Mouse (Mus musculus) cerebellum, adult 9-10 months (tissue): ENCODE measurements at regions not wholly inside any gene's neighbourhood (a gene's known extent, or its start where the extent isn't known, plus 50 kb on each side); places are given as distances from the start of the nearest gene placed in this dataset.
A peak's percentile ranks its signal among the peaks of the same experiment; 100 is the strongest.
"Not testable (repeated sequence)": the region's sequence is repeated elsewhere in the genome, so short reads cannot be mapped to it uniquely, and the experiment has no call there.

ENCODE experiments used
- DNase-seq: peaks from one replicate; pipeline ENCODE4 v3.0.0; 2022

- no peak for DNase-seq
Observed at GRCm38 (mm10) chr12:117380836-117381235, 135.4 kb upstream of the Rapgef5 start.

- not testable (repeated sequence) for DNase-seq
Observed at GRCm38 (mm10) chr12:117382727-117383126, 133.6 kb upstream of the Rapgef5 start.

DNA sequence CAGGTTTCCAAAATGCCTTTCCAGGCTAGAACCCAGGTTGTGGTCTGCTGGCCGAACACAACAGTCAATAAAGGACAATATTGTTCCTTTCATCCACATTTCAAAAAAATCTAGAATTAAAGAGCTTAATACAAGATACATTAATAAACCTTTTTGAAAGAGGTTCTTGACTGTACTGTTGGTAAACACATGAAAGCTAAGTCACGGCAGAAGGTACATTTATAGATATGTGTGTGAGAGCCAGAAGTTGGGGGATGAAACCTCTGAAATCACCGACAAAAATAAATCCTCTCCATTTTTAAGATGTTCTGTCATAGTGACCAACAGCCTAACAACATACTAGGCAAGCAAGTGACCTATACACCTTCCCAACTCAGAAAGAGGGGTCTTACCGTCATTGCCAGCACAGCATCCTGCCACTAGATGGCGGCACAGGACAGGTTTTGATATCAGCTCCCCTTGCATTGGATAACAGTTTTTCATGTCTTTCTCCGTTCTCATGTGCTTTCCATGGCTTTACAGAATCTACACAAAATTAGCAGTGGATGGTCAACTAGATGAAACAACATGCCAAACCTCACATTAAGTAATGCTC, 131.1 kb upstream of the Rapgef5 start:
- DNase-seq = peak; percentile 60

- DNase-seq = no peak
Observed at GRCm38 (mm10) chr12:117385697-117386096, 130.6 kb upstream of the Rapgef5 start.

- DNase-seq = no peak
Observed at GRCm38 (mm10) chr12:117386957-117387356, 129.3 kb upstream of the Rapgef5 start.

GRCm38 (mm10) chr12:117389516-117390347, 126.5 kb upstream of the Rapgef5 start:
- DNase-seq = no peak

GRCm38 (mm10) chr12:117397512-117397911, 118.8 kb upstream of the Rapgef5 start:
- no peak for DNase-seq

- DNase-seq = peak; percentile 49
Observed at GRCm38 (mm10) chr12:117403513-117404156, 112.6 kb upstream of the Rapgef5 start.

DNA sequence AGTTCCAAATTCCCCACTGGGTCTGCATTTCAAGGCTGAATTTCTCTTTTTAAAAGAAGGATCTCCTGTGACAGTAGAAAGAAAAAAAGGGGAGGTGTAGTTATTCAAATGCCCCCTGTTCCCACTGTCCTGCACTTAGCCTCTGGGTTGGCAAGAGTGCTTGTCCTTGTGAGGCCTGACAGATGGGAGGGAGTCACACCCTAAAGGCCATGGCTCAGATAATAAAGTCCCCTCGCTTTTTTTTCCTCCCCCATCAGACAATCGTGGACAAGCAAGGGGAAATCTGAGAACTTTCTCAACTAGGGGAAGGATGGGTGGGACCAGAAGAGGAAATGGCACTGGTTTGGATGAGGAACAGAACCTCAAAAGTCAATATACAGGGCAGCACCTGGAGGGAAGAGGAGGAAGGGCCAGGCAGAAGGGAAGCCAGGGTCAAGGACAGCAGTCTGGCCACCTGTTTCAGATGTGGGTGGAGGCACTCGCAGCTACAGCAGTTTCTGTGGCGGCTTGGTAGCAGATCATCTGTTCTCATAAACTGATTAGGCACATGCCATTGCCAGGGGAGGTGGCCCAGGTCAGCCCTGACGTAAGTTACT, 112.0 kb upstream of the Rapgef5 start:
- DNase-seq = no peak

DNA sequence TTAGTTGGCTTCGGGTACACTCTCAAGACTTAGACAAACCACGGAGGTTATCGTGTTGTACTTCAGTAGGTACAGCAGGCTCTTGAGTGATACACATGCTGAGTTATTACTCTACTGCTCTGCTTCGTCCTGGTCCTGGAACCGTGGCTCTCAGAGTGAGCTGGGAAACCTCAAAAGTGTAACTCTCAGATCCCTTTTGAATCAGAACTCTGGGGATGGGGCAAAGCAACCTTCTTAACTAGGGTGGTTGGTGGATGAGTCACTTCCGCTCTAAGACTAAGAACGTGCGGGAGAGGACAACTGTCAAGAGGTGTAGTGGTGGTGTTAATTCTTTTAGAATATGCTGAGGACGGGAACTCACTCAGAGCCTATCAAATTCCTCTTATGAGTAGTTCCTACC, 109.4 kb upstream of the Rapgef5 start:
- no peak for DNase-seq

DNA sequence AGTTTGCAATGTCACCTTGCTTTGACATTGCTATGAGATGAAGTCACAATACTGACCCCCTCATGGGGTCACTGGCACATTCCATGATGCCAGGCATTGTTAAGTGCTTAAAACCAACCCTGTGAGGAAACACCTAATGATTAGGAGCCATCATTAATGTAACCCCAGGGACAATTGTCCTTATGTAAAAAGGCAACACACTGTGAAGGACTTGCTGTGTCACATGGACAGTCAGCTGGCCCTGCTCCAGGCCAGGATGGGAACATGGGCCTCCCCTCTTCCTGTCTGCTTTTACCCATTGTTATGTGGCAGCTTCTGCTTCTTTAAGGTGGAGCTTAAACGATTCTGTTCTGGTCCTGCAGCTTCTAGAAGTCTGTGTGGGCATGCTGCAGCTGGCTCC, 105.7 kb upstream of the Rapgef5 start:
- DNase-seq = no peak

DNA sequence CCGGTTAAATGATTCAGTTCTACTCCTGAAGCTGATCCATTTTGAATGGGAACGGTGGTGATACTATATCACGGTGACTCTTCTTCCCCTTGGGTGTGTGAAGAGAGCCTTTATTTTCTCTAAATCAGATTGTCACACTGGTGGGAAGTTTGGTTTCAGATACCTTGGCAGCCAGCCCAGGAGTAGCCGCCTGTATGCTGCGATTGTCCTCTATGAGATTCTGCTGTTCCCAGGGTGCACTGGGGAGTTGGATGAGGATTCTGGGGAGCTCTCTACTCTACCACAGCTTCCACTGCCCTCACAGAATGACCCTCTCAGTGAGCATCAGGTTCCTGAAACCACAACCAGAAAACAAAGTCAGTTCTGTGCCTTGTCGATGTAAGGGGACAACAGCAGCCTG, 104.0 kb upstream of the Rapgef5 start:
- no peak for DNase-seq

GRCm38 (mm10) chr12:117412779-117413505, 103.3 kb upstream of the Rapgef5 start:
- DNase-seq = no peak

DNA sequence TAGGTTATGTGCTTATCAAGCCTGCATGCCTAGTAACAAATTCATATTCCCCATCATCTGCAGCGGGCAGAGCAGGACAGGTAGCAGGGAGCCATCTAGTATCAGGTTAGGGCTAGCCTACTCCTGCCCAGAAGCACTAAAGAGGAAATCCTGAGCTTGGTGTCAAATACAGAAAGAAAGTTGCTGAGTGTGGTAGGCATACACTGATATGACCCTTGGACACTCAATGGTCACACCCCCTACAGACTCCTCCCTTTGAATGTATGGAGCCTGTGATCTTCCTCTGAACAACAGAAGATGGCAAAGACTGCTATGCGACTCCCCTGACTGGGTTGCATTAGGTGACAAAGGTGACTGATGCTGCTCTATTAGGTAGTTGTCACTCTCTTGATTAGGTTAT, 102.3 kb upstream of the Rapgef5 start:
- no peak for DNase-seq

GRCm38 (mm10) chr12:117415146-117415545, 101.1 kb upstream of the Rapgef5 start:
- no peak for DNase-seq

DNA sequence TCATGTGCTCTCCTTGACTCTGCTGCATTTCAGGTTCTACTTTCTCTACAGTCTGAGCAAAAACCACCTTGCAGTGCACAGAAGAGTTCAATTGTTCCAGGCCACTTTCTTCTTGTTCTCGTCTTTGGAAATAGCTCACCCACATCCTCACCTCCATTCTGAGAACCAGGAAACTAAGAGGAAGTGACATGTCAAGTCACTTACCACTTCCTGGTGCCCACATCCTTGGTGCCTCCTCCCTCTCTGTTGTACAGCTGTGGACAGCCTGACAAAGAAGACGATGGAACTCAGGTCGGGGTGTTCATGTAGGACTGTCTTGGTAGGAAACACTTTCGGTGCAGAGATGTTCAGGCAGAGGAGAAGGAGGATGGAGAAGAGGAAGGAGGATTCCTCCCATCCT, 98.3 kb upstream of the Rapgef5 start:
- no peak for DNase-seq

DNA sequence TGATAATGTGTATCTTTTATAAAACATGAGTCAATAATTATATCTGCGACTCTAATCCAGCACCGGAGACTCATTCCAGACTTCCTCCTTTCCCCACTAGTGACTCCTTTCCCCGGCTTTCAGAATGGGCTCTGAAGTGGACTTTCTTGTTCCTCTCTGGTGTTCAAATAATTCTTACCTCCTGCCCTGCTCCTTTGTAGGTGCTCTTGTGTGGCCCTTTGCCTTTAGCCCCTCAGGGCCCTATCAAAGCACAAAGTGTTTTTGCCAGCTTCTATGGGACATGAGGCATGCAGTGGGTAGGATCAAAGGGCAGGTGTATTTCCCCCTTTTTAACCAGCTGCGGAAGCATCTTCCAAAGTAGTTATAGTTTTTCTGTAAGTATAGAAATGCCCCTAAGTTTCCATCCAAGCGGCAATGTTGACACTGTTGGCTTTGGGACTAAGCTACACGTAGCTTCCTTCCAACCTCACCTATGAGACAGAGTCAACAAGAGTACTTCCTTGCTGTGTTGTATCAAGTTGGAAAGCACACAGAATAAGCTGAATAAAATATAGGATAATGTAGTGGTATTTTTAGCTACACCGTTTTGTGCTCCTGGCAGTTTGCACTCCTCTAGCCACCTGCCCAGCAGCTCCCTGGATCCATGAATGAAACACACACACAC, 93.8 kb upstream of the Rapgef5 start:
- no peak for DNase-seq

GRCm38 (mm10) chr12:117425363-117426031, 90.8 kb upstream of the Rapgef5 start:
- DNase-seq = no peak

DNA sequence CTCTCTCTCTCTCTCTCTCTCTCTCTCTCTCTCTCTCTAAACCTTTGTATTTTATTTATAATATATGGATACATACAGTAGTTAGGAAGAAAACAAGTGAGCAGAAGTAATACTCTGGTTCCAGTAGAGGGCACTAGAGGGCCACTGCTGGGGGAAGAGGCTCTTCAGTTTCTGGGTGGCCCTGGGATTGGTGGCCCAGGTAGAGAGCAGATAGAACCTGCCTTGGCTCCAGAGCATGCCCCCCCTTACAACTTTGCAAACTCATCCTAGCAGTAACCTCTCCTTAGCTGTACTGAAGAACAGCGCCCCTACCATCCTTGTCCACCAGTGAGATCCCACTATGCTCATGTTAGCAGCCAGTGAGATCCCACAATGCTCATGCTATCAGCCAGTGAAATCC, 88.8 kb upstream of the Rapgef5 start:
- DNase-seq = peak; percentile 21

GRCm38 (mm10) chr12:117430886-117431285, 85.4 kb upstream of the Rapgef5 start:
- DNase-seq = no peak

- DNase-seq = no peak
Observed at GRCm38 (mm10) chr12:117432788-117433187, 83.5 kb upstream of the Rapgef5 start.

GRCm38 (mm10) chr12:117437011-117437410, 79.3 kb upstream of the Rapgef5 start:
- DNase-seq = no peak
